Mouse (Mus musculus): Measurements from ENCODE around the gene Prm2.

The Prm2 gene

DNA sequence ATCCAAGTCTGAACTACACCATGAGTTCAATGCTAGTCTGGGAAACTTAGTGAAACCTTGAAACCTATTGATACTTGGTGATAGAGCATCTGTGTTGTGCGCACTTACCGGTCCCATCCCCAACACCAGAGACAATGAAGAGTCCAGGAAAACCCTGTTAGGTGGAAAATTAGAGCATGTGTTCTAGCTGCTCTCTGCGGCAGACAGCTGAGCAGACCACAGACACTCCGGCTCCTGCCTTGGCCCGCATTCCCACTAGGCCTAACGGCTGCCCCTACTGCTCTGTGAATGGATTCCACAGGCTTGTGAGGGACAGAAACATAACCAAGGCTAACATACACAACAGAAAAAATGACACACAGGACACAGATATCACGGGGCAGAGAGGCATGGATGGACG, 22.4 kb downstream of the Prm2 start:
- DNase-seq, result no peak

DNA sequence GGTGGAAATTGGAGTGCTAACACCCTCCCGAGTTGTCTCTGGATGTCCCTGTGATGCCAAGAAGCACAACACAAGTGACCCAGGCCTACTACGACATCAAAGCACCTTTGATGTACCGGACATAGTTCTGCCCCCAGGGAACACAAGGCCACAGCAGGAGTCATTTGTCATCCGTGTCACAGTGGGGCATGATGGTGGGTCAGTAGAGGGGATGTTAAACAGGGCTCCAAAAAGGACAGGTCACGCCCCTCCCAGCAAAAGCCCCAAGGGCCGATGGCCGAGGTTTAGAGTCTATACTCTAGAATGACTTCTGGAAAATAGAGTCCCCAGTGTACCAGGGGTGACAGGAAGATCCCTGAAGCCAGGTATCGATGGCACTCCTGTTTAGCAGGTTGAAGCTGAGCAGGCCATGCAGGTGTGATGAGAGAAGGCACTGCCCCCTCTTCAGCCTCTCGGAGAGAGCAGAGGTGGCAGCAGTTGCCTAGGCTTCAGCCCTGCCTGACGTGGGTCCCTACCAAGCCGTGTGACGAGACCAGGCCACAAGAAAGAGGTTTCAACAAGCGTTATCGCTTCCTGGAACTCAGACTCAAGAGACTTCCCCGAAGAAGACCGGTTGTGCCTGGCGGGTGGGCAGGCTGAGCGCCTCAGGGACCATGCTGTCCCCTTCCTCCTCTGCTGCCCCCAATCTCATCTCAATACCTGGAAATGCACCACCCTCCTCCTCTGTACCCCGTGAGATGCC, 24.0 kb downstream of the Prm2 start:
- DNase-seq, result peak in 1 of 2 experiments; percentile 39

DNA sequence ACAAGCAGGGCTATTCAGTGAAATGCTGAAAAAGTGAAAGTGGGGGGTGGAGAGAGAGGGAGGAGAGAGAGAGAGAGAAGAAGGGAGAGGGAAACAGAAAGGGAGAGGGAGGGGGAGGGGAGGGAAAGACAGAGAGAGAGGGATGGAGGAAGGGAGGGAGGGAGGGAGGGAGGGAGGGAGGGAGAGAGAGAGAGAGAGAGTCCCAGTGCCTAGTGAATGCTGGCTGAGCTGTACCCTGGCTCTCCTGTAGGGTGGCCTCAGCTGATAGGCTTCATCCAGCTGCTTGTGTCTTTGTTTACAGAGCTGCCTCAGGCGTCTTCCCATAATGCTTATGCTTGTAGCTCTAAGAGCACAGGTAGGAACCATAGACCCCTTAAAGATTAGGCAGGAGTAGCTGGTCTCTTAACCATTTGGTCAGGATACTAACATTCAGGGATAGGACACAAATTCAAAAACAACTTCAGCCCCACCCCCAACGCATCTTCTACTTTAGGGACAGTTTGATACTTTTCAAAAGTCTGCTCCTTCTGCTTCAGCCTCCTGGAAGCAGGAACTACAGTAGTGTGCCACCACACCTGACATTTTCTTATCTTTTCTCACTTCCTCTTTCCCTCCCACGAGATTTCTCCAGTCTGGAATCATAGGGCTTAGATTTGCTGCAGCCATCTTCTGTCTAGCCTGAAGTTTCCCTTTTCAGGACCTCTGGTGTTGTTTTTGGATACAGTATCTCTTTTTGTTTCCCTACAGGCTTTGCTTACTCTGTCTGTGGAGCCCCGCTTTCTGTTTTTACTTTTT, 25.2 kb downstream of the Prm2 start:
- no peak for DNase-seq

DNA sequence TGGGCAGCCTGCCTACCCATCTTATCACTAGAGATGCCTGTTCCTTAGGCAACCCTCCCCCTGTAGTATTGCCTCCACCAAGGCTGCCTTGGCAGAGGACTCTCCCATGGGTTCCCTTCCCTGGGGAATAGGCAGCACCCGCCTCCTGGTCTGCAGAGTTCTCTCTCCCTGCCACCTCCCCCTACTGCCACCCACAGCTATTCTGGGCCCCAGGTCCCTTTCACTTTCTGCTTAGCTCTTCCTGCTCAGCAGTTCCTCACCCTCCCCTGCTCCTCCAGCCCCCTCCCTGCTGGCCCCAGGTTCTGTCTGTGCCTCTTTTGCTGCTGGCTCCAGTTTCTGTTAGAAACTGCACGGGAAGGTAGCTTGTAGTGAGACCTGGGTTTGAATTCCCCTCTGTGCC, 26.3 kb downstream of the Prm2 start:
- DNase-seq, result no peak

DNA sequence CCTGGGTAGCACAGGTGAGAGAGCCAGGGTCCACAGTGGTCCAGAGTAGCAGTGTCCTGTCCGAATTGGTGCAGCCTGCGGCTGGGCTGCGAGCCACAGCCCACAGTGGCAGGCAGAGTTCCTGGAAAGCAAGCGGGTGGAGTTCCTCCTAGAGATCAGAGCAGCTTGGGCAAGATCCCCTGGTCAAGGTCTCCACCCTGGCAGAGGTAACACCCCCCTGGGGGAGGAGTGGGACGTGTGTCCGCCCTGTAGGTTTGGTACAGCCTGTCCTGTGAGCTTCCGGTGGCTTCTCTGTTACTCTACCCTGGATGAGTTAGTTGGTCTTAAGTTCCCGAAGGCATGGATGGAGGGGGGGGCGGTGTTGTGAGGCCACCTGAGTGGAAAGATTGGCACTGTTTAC, 27.1 kb downstream of the Prm2 start:
- DNase-seq, result no peak

DNA sequence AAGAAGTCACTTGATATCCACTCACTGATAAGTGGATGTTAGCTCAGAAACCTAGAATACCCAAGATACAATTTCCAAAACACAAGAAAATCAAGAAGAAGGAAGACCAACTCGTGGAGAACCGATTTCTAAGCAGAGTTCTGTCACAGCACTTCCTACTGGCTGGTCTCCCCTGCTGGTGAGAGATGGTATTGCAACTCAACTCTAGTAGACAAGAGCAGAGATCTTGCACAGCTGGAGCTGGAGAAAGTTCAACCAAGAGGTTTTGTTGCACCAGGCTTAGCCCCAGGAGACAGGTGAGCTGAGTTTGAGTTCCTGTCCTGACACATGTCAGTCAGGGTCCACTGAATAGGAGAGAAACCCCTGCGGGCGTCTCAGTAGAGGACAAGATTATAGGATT, 28.8 kb downstream of the Prm2 start:
- peak in 1 of 2 experiments; percentile 80 for DNase-seq

DNA sequence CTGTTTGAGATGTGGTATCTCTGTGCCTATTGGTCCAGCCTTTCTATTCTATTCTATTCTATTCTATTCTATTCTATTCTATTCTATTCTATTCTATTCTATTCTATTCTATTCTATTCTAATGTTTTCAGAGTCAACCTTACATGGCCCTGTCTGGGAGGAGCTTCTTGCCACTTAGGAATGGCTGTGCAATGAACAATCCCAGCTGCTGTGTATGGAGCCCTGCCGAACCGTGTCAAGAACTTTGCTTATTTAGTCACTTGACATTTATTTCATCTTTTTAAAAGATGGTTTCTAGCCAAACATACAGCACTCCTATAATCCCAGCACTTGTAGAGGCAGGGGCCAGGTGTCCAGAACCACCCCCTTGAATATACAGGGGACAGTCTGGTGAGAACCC, 31.6 kb downstream of the Prm2 start:
- DNase-seq, result peak in 1 of 2 experiments; percentile 72

DNA sequence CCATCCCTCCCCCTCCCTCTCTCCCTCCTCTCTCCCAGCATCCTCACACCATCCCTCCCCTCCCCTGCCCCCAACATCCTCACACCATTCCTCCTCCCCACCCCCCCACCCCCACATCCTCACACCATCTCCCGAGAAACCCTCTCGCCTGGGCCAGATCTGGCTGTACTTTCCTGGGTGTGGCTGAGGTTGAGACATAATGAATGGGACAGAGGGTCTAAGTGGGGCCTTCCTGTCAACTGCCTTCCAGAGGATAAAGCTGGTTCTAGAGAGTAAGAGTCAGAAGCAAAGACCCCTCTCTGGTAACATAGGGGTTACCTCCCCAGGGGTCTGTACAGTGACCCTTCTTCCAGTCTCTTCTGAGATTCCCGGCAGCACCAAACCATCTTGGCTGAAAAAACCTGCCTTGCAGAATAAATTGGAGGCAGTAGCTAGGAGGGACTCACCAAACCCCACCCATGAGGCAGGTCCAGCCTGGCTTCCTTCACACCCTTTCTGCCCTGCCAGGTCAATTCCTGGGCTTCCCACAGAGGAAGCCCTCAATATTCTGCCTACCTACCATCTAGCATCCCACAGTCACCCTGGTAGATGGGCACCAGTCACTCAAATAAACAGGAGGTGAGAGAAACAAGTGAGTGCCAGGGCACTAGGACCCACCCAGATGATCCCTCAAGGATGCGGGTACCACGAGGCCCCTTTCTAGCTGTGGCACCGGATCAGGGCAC, 32.2 kb downstream of the Prm2 start:
- no peak for DNase-seq

DNA sequence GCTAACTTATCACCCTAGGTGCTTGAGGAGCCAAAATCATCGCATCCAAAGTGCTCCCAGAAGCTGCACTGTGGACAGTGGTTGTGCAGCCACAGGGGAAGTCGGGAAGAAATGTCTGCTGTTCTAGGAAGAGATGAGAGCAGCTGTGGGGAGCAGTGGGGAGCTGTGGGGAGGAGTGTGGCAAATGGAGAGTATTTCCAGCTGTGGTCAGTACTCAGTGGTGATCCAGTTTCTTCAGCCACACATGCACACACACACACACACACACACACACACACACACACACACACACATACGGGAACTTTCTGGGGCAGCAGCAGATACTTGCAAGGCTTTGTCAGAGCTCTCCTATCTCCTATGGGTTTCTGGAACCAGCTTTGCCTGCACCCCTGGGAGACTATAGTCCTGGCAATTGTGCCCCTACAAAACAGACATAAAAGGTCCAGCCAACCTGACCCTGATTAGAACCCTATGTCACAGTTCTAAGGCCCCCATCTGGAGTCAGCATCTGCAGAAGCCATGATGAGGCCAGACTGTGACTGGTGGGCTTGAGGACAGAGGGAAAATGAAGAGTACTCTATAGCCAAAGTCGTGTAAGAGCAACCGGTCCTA, 33.3 kb downstream of the Prm2 start:
- DNase-seq, result peak in 1 of 2 experiments; percentile 64

DNA sequence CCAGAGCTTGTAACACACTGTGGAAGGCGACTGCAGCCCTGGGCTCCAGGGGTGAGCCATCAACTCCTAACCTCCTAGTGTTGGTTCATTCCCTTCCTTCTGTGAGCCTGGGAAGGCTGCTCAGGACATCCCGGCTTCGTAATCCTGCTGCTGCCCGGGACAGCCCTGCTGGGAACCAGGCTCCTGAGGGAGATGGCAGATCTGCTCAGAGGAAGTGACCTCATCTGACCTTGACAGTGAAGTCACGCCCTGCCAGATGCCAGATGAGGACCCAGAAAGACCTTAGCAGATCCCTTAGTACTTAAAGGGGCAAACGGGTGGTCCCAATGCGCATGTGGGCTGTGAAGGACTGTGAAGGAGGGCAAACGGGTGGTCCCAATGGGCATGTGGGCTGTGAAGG, 34.8 kb downstream of the Prm2 start:
- DNase-seq, result no peak

DNA sequence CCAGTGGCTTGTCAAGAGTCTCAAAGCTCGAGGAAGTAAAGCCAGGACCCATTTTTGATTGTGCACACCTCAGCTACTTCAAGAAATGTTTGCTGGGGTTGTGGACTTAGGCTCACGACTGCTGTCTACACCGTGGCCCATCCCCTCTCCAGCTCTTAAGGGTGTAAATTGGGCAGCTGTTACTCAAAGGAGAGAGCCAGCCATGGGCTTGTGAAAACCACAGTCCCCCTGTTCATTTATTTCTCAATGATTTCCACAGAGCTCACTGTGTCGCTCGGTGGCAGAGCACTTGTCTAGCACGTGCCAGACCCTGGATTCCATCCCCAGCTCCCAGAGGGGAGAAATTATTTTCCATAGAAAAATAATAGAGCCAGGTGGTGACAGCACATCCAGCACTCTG, 39.8 kb downstream of the Prm2 start:
- DNase-seq, result no peak

DNA sequence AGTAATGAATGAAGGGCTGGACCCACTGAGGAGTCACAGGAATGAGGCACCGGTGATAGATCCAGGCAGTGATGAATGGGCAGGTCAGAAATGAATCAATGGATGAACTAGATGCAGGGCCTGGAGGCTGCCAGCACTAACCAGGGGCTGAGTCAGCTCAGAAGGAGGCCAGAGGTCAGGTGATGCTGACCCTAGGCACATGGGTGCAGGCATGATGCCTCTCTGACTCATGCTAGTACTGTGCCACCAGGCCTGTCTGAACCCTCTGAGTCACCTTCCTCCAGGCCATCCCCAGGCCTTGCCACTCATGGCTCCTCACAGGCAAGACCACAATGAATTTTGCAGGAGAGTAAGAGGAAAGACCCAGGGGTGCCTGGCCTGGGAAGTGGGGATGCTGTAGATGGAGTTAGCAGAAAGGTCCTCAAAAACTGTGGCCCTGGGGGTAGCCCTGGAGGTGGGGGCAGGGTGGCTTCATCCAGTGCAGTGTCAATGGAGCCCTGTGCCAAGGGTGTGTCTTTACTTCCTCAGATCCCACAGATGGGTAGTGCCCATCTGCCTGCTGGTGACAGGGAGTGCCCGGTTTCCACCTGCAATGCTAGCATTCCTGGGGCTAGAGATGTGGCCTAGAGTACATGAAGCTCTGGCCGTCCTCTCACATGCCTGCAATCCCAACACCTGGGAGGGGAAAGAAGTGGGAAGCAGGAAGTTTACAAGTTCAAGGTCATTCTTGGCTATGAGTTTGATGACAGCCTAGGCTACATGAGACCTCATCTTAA, 41.2 kb downstream of the Prm2 start:
- DNase-seq, result no peak

DNA sequence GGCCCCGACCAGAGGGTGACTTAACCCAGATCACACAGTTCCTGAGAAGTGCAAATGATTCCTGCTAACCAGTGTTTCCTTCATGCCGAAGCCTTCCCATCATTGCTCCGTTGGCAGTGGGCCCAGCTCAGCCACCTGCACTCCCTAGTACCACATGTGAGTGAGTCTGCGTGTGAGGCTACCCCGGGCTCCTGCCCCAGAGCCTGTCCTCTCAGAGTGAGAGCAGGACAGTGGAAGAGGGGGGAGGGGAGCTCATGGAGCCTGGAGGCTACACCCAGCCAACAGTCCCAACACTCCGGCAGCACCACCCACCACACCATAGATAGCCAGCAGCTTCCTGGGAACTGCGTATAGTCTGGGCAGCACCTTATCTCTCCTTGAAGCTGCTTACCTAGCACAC, 46.1 kb downstream of the Prm2 start:
- DNase-seq, result no peak

DNA sequence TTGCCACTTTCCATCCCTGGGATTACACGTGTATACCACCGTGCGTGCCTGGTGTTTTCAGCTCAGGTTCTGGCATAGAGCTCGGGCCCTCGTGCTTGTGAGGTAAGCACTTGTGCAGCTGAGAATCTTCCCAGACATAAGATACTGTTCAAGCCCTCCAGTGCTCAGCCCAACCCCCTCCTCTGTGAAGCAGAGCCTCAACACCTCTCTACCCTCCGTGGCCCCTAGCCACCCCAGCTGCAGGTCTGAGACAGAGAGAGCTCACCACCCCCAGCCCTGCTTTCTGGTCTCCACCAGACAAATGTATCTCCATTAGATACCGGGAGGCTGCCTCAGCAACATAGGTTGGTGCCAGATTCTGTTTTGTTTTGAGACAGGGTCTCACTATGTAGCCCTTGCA, 46.7 kb downstream of the Prm2 start:
- DNase-seq, result no peak
